Mouse (Mus musculus) bone marrow macrophage, adult 2 months (primary cell): ENCODE measurements around the gene Enkur. TPM values are rescaled to one million over a fixed set of nuclear protein-coding genes. Genes with fewer than 3 reads are reported as not detected.

Experiments
- H3K27ac ChIP-seq: 2 replicates; pipeline ENCODE4 v1.5.1; 2012; ENCODE audit warnings: low read depth, low read length; ENCODE audit not compliant: insufficient read depth
- H3K4me1 ChIP-seq: 2 replicates; pipeline ENCODE4 v1.6.1; 2012; ENCODE audit warnings: low read length; ENCODE audit not compliant: control insufficient read depth, insufficient read depth
- H3K4me3 ChIP-seq: 2 replicates; pipeline ENCODE4 v1.5.1; 2012; ENCODE audit warnings: mild to moderate bottlenecking, low read length, moderate library complexity; ENCODE audit not compliant: insufficient read depth
- CTCF ChIP-seq: IDR thresholded peaks from 2 replicates; pipeline ENCODE4 v1.5.1; 2012; ENCODE audit warnings: low read depth, mild to moderate bottlenecking, low read length, moderate library complexity
- POLR2A ChIP-seq: IDR thresholded peaks from 2 replicates; pipeline ENCODE4 v1.6.1; 2012; ENCODE audit warnings: mild to moderate bottlenecking, low read depth, low read length, borderline replicate concordance
- polyA plus RNA-seq: library from polyadenylated mRNA; stranded (reverse); fragments of >200 nt; gene quantifications from 2 replicates; pipeline ENCODE4 v1.2.4, GENCODE M21; 2012; ENCODE audit not compliant: missing spikeins, insufficient read depth, insufficient read length

Gene Enkur
- polyA plus RNA-seq, 1 experiment: 0.72 TPM

GRCm38 (mm10) chr2:21142616-21143015 lies 62.5 kb downstream of the Enkur start:
- TF ChIP-seq CTCF: no peak
- no peak for TF ChIP-seq POLR2A
- Histone ChIP-seq H3K4me1 (peaks cover 16% of the 10 kb centered on the region), H3K27ac (no peak overlapping the region), H3K4me3 (no peak overlapping the region)

GRCm38 (mm10) chr2:21142204-21142580 lies 63.0 kb downstream of the Enkur start:
- H3K4me1 ChIP-seq: peaks cover 16% of the 10 kb centered on the region

GRCm38 (mm10) chr2:21141520-21142203 lies 63.5 kb downstream of the Enkur start:
- no peak for TF ChIP-seq POLR2A
- TF ChIP-seq CTCF: 0 out of 2 replicates have a peak, but pooled peaks have one; percentile 16
- peak overlapping the region; percentile 61 for H3K4me3 ChIP-seq
- peaks cover 14% of the 10 kb centered on the region for H3K4me1 ChIP-seq
- no peak overlapping the region for H3K27ac ChIP-seq

More at GRCm38 (mm10) chr2:21142204-21142580, 63.0 kb downstream of the Enkur start:
- no peak overlapping the region for H3K27ac ChIP-seq
- peak overlapping the region; percentile 61 for H3K4me3 ChIP-seq
- TF ChIP-seq POLR2A: no peak
- no peak for TF ChIP-seq CTCF

GRCm38 (mm10) chr2:21141189-21141519 lies 64.0 kb downstream of the Enkur start:
- Histone ChIP-seq H3K4me1 (peaks cover 10% of the 10 kb centered on the region), H3K27ac (no peak overlapping the region), H3K4me3 (peak overlapping the region; percentile 61)
- TF ChIP-seq POLR2A: no peak
- TF ChIP-seq CTCF: no peak

Other genes with a start within 250 kb of the Enkur start
- gene Arhgap21, start 236.5 kb downstream of the Enkur start, polyA plus RNA-seq: 14.7 and 22.7 TPM in 2 replicates
- gene Thnsl1, start 359 bp upstream of the Enkur start, polyA plus RNA-seq: 2.9 and 5.1 TPM in 2 replicates
- not detected in 2 replicates for gene Gpr158, start 162.2 kb upstream of the Enkur start, polyA plus RNA-seq